ENCODE assay signal across 9 mouse cellular contexts in genomic region chr2:34826460-34827231, GRCm38 (mm10). TPM values are rescaled to one million over a fixed set of nuclear protein-coding genes. Genes with fewer than 3 reads are reported as not detected.
DNase-seq lines count a peak whose midpoint lies in the region; ATAC-seq and TF ChIP-seq lines count a peak whose summit lies in the region.
"Had no signal": no experiment of that assay in that cellular context is flagged by ENCODE, and none has a peak within 500 bp of the region (broad histone marks: within the 10 kb centered on the region; RNA-seq: fewer than 3 reads in every experiment).

No protein-coding gene starts in this region.

- DNase-seq in frontal cortex, postnatal 36 days (ENCODE audit: low spot score in 2 of 2): no peak
- DNase-seq in limb, embryonic 10.5 days (ENCODE audit: low spot score): peak; percentile 41
- DNase-seq in neural tube, embryonic 11.5 days (ENCODE audit: low spot score): no peak
- DNase-seq in gastrocnemius, postnatal 14 days: no peak
- no peak for DNase-seq in layer of hippocampus, adult 9-11 months

- peak overlapping the region; percentile 97 for H3K4me3 ChIP-seq in ES-Bruce4 (ENCODE audit: low read depth, low read length)
- H3K4me3 ChIP-seq in forebrain, embryonic 12.5 days (replicated peaks): peak overlapping the region; percentile 97
- H3K4me3 ChIP-seq in limb, embryonic 10.5 days: peak overlapping the region; percentile 91
- H3K4me3 ChIP-seq in neural tube, embryonic 11.5 days (ENCODE audit: low read depth, low read length): peak overlapping the region; percentile 98

- peak overlapping the region; percentile 91 for H3K9ac ChIP-seq in ES-Bruce4 (ENCODE audit: low read depth, poor library complexity, severe bottlenecking)
- peak overlapping the region; percentile 94 for H3K9ac ChIP-seq in forebrain, embryonic 12.5 days
- H3K9ac ChIP-seq in neural tube, embryonic 11.5 days (ENCODE audit: low read length): peak overlapping the region; percentile 93

- 0 out of 2 replicates have a peak, but pooled peaks have one; percentile 24 for ATAC-seq in frontal cortex, adult (ENCODE audit: low TSS enrichment)
- ATAC-seq in forebrain, embryonic 12.5 days (ENCODE audit: low FRiP score): no peak; the same call in 1 of the 2 replicates
- no peak for ATAC-seq in neural tube, embryonic 11.5 days (ENCODE audit: insufficient read depth, low FRiP score, low TSS enrichment)

- H3K9me3 ChIP-seq in ES-Bruce4 (replicated peaks; ENCODE audit: control insufficient read depth, insufficient read depth, low read length, poor library complexity, severe bottlenecking): peaks cover 5% of the 10 kb centered on the region
- no peaks in the 10 kb centered on the region for H3K9me3 ChIP-seq in forebrain, embryonic 12.5 days
- 0 out of 2 replicates have a peak, but pooled peaks cover 2% of the 10 kb centered on the region for H3K9me3 ChIP-seq in limb, embryonic 10.5 days (replicated peaks)
- no peaks in the 10 kb centered on the region for H3K9me3 ChIP-seq in neural tube, embryonic 11.5 days (ENCODE audit: control insufficient read depth, low read length)

- intact Hi-C loops in gastrocnemius, postnatal 14 days (cut with DNase I; ENCODE audit: low total_unique reads): no loop called here

- no peak for TF ChIP-seq POLR2A in ES-Bruce4 (IDR thresholded peaks at IDR 0.05; ENCODE audit: insufficient read depth, low read length)

- H3K4me1 ChIP-seq in ES-Bruce4 (ENCODE audit: control insufficient read depth, insufficient read depth, low read length): peaks cover 2% of the 10 kb centered on the region
- peaks cover 19% of the 10 kb centered on the region for H3K4me1 ChIP-seq in forebrain, embryonic 12.5 days
- peaks cover 17% of the 10 kb centered on the region for H3K4me1 ChIP-seq in limb, embryonic 10.5 days
- peaks cover 9% of the 10 kb centered on the region for H3K4me1 ChIP-seq in neural tube, embryonic 11.5 days (ENCODE audit: control insufficient read depth, insufficient read depth, low read length)

- 37% methylated on average over 20 of the region's 21 CpGs for WGBS in forebrain, embryonic 12.5 days
- 34% methylated on average over 20 of the region's 21 CpGs for WGBS in limb, embryonic 10.5 days
- WGBS in neural tube, embryonic 11.5 days: 34% methylated on average over 20 of the region's 21 CpGs

- peaks cover 9% of the 10 kb centered on the region for H3K36me3 ChIP-seq in ES-Bruce4 (ENCODE audit: control insufficient read depth, insufficient read depth, low read length, poor library complexity, severe bottlenecking)
- H3K36me3 ChIP-seq in forebrain, embryonic 12.5 days (replicated peaks): peaks cover 7% of the 10 kb centered on the region; the same call in 1 of the 2 replicates
- peaks cover 11% of the 10 kb centered on the region for H3K36me3 ChIP-seq in limb, embryonic 10.5 days
- H3K36me3 ChIP-seq in neural tube, embryonic 11.5 days (ENCODE audit: control insufficient read depth, insufficient read depth, low read length): no peaks in the 10 kb centered on the region

- H3K27me3 ChIP-seq in ES-Bruce4 (ENCODE audit: control insufficient read depth, insufficient read depth, low read length, poor library complexity, severe bottlenecking): no peaks in the 10 kb centered on the region
- 0 out of 2 replicates have a peak, but pooled peaks cover 3% of the 10 kb centered on the region for H3K27me3 ChIP-seq in forebrain, embryonic 12.5 days
- H3K27me3 ChIP-seq in limb, embryonic 10.5 days (ENCODE audit: low read depth, poor library complexity, severe bottlenecking): no peaks in the 10 kb centered on the region
- no peaks in the 10 kb centered on the region for H3K27me3 ChIP-seq in neural tube, embryonic 11.5 days (ENCODE audit: control insufficient read depth, insufficient read depth, low read length)

- peak overlapping the region; percentile 72 for H3K4me2 ChIP-seq in forebrain, embryonic 12.5 days
- H3K4me2 ChIP-seq in neural tube, embryonic 11.5 days (ENCODE audit: low read depth): peak overlapping the region; percentile 78

- TF ChIP-seq CTCF in ES-Bruce4 (IDR thresholded peaks at IDR 0.05; ENCODE audit: low read depth, low read length): no peak

- peak overlapping the region; percentile 39; the same call in 1 of the 2 replicates for H3K27ac ChIP-seq in ES-Bruce4 (ENCODE audit: insufficient read depth, low read length)
- H3K27ac ChIP-seq in forebrain, embryonic 12.5 days: no peak overlapping the region
- peak overlapping the region; percentile 89 for H3K27ac ChIP-seq in limb, embryonic 10.5 days
- H3K27ac ChIP-seq in neural tube, embryonic 11.5 days (ENCODE audit: low read depth, low read length): no peak overlapping the region

- TF ChIP-seq EP300 in ES-Bruce4 (IDR thresholded peaks at IDR 0.05; ENCODE audit: insufficient read depth, low read depth, low read length): no peak

RNA-seq across cellular contexts. Expression of gene Fbxw2, which starts 0.5 kb away (rescaled TPM):
- polyA plus RNA-seq in ES-Bruce4 (2011; ENCODE audit: insufficient read depth, insufficient read length, low read depth, missing spikeins): 74.5 and 82.0 TPM in 2 replicates
- polyA plus RNA-seq in forebrain, embryonic 12.5 days (2016; fragmentation: Nextera tagmentation; extraction: Ambion mirVana): 83.9 and 90.2 TPM in 2 replicates
- 69.7 and 81.2 TPM in 2 replicates for polyA plus RNA-seq in limb, embryonic 10.5 days (2016; fragmentation: Nextera tagmentation; extraction: Ambion mirVana)
- polyA plus RNA-seq in neural tube, embryonic 11.5 days (2014; fragmentation: Nextera tagmentation; extraction: Ambion mirVana): 64.8 and 67.5 TPM in 2 replicates
- total RNA-seq in gastrocnemius, postnatal 14 days (2021): 10 to 100 TPM; 43.5 to 48.3 TPM

RNA-seq across cellular contexts. Expression of gene Gm34653, which starts 6.2 kb away (rescaled TPM):
- polyA plus RNA-seq in ES-Bruce4 (2011; ENCODE audit: insufficient read depth, insufficient read length, low read depth, missing spikeins): 4.6 and 4.7 TPM in 2 replicates
- not detected in 2 replicates for polyA plus RNA-seq in forebrain, embryonic 12.5 days (2016; fragmentation: Nextera tagmentation; extraction: Ambion mirVana)
- polyA plus RNA-seq in limb, embryonic 10.5 days (2016; fragmentation: Nextera tagmentation; extraction: Ambion mirVana): not detected in 2 replicates
- polyA plus RNA-seq in neural tube, embryonic 11.5 days (2014; fragmentation: Nextera tagmentation; extraction: Ambion mirVana): not detected in 2 replicates
- under 1 TPM; 0.12 to 0.18 TPM for total RNA-seq in gastrocnemius, postnatal 14 days (2021)
- total RNA-seq: layer of hippocampus, postnatal 14 days had no signal

RNA-seq across cellular contexts. Expression of gene Rabepk, which starts 26.9 kb away (rescaled TPM):
- polyA plus RNA-seq in ES-Bruce4 (2011; ENCODE audit: insufficient read depth, insufficient read length, low read depth, missing spikeins): 32.9 TPM in 2 replicates
- polyA plus RNA-seq in forebrain, embryonic 12.5 days (2016; fragmentation: Nextera tagmentation; extraction: Ambion mirVana): 23.3 and 23.4 TPM in 2 replicates
- 42.8 and 43.6 TPM in 2 replicates for polyA plus RNA-seq in limb, embryonic 10.5 days (2016; fragmentation: Nextera tagmentation; extraction: Ambion mirVana)
- 27.6 and 34.2 TPM in 2 replicates for polyA plus RNA-seq in neural tube, embryonic 11.5 days (2014; fragmentation: Nextera tagmentation; extraction: Ambion mirVana)
- total RNA-seq in gastrocnemius, postnatal 14 days (2021): 10 to 100 TPM in 1 of 2 experiments, 1 to 10 TPM in 1; 7.9 to 10.1 TPM

RNA-seq across cellular contexts. Expression of gene Cutal, which starts 47.5 kb away (rescaled TPM):
- polyA plus RNA-seq in ES-Bruce4 (2011; ENCODE audit: insufficient read depth, insufficient read length, low read depth, missing spikeins): 1.9 and 7.4 TPM in 2 replicates
- not detected in 2 replicates for polyA plus RNA-seq in forebrain, embryonic 12.5 days (2016; fragmentation: Nextera tagmentation; extraction: Ambion mirVana)
- polyA plus RNA-seq in limb, embryonic 10.5 days (2016; fragmentation: Nextera tagmentation; extraction: Ambion mirVana): 0.06 TPM in 1 of 2 replicates, not detected in the other
- not detected in 2 replicates for polyA plus RNA-seq in neural tube, embryonic 11.5 days (2014; fragmentation: Nextera tagmentation; extraction: Ambion mirVana)
- under 1 TPM; 0.29 to 0.49 TPM for total RNA-seq in gastrocnemius, postnatal 14 days (2021)

RNA-seq across cellular contexts. Expression of gene Psmd5, which starts 48.1 kb away (rescaled TPM):
- polyA plus RNA-seq in ES-Bruce4 (2011; ENCODE audit: insufficient read depth, insufficient read length, low read depth, missing spikeins): 63.9 and 77.6 TPM in 2 replicates
- 97.9 and 110 TPM in 2 replicates for polyA plus RNA-seq in forebrain, embryonic 12.5 days (2016; fragmentation: Nextera tagmentation; extraction: Ambion mirVana)
- 128 and 131 TPM in 2 replicates for polyA plus RNA-seq in limb, embryonic 10.5 days (2016; fragmentation: Nextera tagmentation; extraction: Ambion mirVana)
- polyA plus RNA-seq in neural tube, embryonic 11.5 days (2014; fragmentation: Nextera tagmentation; extraction: Ambion mirVana): 130 and 133 TPM in 2 replicates
- total RNA-seq in gastrocnemius, postnatal 14 days (2021): 10 to 100 TPM; 13.5 to 13.8 TPM

Comparison
In these comparisons a context has a peak if more than half of its experiments do, and no peak if none do; other contexts are left out.
1. H3K27ac ChIP-seq: peak in ES-Bruce4 (single experiment) and limb, embryonic 10.5 days (single experiment); none in forebrain, embryonic 12.5 days (single experiment) and neural tube, embryonic 11.5 days (single experiment).
2. Peak in every context shown above with its lines, with median percentiles within 50 percentile points of each other: H3K4me3 ChIP-seq and H3K9ac ChIP-seq.